Mouse (Mus musculus) megakaryocyte-erythroid progenitor cell, adult 5-6 weeks (primary cell): ENCODE results near the gene Gm13288. TPM values are rescaled to one million over a fixed set of nuclear protein-coding genes. Genes with fewer than 3 reads are reported as not detected.
"Not testable (repeated sequence)": the region's sequence is repeated elsewhere in the genome, so short reads cannot be mapped to it uniquely, and the experiment has no call there.

ENCODE experiments used
- ATAC-seq: replicated peaks from 2 replicates; pipeline ENCODE4 v1.8.0; 2016; ENCODE audit warnings: mild to moderate bottlenecking, inconsistent platforms; ENCODE audit not compliant: severe bottlenecking, poor library complexity, low FRiP score, low TSS enrichment
- total RNA-seq, 2 experiments: library from RNA; stranded (forward) in 1 of 2; stranded (reverse) in 1 of 2; fragments of 200-1000, 215-1000 nt in 1 of 2; fragments of >200 nt in 1 of 2; fragmentation: Nextera tagmentation in 1 of 2; gene quantifications; 2 replicates each; pipeline ENCODE4 v1.2.3; 2014 to 2017

Gm13288 gene
- total RNA-seq (2014; fragmentation: Nextera tagmentation) (not detected in 2 replicates), total RNA-seq (2017) (1.2 TPM in 1 of 2 replicates, not detected in the other)

DNA sequence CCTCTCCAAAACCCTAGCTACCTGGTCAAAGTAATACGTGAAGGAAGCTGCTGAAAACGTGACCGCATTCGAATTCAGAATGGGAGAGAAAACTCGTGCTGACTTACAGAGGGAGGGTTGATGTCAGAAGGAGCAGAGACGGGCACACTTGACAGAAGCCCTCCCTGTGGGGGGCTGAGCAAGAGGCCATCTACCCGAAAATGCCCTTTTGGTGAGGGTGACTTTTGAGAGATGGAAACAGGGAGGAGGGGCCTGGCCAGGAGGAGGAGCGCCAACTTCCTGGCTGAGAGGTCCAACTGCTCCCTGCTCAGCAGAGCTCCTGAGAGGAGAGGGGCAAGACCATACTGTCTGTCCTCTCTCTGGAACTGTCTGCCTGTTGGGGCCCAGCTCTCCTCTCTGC lies at the start of gene Gm13288:
Gm13288 (plus strand) TSS at position 301 of the 400 bp plus-strand sequence.
- ATAC-seq = not testable (repeated sequence)

DNA sequence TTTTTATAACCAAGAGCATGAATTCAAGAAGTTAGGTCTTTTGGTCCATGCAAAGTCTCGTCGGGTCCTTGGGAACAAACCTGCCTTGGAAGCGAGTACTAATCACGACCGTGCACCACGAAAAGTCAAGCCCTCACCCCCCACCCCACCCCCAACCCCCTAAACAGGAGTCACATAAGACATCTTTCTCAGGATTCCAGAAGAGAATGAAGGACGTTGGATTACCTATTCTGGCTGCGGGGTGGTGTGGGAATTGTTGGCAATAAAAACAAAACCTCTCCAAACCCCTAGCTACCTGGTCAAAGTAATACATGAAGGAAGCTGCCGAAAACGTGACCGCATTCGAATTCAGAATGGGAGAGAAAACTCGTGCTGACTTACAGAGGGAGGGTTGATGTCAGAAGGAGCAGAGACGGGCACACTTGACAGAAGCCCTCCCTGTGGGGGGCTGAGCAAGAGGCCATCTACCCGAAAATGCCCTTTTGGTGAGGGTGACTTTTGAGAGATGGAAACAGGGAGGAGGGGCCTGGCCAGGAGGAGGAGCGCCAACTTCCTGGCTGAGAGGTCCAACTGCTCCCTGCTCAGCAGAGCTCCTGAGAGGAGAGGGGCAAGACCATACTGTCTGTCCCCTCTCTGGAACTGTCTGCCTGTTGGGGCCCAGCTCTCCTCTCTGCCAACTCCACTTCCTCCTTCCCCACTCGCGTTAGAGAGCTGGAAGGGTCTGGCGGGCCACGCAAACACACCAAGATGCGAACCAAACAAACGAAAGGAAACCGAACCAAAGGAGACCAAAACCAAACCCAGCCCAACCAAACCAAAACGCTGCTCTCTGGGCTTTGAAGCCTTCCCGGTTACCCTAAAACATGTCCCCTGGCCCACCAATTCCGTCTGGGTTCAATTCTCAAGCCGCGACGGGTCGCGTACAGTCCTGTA lies 48.5 kb upstream of the Gm13288 start:
- ATAC-seq = not testable (repeated sequence)

DNA sequence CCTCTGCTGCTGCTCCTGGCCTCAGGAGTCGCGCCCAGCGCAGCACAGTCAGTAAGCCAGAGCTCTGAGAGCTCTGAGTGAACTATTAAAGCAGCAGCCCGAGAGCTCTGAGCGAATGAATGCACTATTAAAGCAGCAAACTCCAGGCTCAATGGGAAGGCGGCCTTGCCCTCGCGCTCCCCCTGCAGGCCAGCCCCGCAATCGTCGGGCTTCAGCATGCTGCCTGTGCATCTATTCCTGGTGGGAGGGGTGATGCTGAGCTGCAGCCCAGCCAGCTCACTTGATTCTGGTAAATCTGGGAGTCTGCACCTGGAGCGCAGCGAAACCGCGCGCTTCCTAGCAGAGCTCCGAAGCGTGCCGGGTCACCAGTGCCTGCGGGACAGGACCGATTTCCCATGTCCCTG lies 47.7 kb upstream of the Gm13288 start:
- peak; percentile 100 for ATAC-seq

DNA sequence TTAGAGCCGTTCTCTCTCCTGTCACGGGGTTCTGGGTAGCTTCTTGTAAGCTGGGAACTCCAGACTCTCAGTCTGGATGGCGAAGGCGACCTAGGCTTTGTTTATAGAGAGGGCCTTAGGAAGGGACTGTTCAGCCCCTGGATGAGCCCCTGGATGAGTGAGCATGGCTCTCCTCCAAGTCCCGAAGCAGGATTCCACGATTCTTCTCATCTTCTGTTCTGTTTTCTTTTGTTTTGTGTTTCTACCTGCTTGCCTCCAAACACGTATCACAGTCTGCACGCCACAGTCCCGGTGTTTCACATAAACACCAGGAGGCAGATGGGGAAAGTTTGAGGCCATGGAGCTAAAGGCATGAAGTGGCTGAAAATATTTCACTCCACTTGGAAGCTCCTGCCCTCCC lies 46.6 kb upstream of the Gm13288 start:
- not testable (repeated sequence) for ATAC-seq

DNA sequence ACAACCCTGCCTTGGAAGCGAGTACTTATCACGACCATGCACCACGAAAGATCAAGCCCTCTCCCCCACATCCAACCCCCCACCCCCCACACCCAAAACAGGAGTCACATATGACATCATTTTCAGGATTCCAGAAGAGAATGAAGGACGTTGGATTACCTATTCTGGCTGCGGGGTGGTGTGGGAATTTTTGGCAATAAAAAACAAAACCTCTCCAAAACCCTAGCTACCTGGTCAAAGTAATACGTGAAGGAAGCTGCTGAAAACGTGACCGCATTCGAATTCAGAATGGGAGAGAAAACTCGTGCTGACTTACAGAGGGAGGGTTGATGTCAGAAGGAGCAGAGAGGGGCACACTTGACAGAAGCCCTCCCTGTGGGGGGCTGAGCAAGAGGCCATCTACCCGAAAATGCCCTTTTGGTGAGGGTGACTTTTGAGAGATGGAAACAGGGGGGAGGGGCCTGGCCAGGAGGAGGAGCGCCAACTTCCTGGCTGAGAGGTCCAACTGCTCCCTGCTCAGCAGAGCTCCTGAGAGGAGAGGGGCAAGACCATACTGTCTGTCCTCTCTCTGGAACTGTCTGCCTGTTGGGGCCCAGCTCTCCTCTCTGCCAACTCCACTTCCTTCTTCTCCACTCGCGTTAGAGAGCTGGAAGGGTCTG lies 45.6 kb upstream of the Gm13288 start, which contains the start of gene Gm13283:
Gm13283 (plus strand) TSS at position 510 of the 659 bp plus-strand sequence.
- not testable (repeated sequence) for ATAC-seq

DNA sequence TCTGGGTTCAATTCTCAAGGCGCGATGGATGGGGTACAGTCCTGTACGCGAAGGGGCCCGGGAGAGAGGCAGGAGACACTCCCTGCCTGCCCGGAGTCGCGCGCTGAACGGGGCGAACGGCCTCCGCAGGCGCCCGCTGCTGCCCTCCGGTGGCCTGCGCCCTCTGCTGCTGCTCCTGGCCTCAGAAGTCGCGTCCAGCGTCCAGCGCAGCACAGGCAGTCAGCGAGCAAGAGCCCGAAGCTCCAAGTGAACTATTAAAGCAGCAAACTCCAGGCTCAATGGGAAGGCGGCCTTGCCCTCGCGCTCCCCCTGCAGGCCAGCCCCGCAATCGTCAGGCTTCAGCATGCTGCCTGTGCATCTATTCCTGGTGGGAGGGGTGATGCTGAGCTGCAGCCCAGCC lies 44.9 kb upstream of the Gm13288 start:
- ATAC-seq = not testable (repeated sequence)

DNA sequence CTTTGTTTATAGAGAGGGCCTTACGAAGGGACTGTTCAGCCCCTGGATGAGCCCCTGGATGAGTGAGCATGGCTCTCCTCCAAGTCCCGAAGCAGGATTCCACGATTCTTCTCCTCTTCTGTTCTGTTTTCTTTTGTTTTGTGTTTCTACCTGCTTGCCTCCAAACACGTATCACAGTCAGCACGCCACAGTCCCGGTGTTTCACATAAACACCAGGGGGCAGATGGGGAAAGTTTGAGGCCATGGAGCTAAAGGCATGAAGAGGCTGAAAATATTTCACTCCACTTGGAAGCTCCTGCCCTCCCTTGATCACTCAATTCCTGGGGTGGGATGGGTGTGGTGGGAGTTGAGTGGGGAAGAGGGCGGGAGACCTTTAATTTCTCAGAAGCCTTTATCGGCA lies 43.6 kb upstream of the Gm13288 start:
- ATAC-seq = not testable (repeated sequence)

DNA sequence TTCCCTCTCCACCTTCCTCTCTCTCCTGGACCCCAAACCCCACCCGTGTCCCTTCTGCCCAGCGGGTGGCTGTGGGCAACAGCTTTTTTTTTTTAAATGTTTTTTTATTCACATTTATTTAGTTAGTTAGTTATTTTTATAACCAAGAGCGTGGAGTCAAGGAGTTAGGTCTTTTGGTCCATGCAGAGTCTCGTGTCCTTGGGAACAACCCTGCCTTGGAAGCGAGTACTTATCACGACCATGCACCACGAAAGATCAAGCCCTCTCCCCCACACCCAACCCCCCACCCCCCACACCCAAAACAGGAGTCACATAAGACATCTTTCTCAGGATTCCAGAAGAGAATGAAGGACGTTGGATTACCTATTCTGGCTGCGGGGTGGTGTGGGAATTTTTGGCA lies 43.0 kb upstream of the Gm13288 start:
- ATAC-seq = not testable (repeated sequence)

DNA sequence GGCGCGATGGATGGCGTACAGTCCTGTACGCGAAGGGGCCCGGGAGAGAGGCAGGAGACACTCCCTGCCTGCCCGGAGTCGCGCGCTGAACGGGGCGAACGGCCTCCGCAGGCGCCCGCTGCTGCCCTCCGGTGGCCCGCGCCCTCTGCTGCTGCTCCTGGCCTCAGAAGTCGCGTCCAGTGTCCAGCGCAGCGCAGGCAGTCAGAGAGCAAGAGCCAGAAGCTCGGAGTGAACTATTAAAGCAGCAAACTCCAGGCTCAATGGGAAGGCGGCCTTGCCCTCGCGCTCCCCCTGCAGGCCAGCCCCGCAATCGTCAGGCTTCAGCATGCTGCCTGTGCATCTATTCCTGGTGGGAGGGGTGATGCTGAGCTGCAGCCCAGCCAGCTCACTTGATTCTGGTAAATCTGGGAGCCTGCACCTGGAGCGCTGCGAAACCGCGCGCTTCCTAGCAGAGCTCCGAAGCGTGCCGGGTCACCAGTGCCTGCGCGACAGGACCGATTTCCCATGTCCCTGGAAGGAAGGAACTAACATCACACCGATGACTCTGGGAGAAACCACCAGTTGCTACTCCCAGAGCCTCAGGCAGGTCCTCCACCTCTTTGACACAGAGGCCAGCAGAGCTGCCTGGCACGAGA lies 41.8 kb upstream of the Gm13288 start:
- ATAC-seq = peak; percentile 83

DNA sequence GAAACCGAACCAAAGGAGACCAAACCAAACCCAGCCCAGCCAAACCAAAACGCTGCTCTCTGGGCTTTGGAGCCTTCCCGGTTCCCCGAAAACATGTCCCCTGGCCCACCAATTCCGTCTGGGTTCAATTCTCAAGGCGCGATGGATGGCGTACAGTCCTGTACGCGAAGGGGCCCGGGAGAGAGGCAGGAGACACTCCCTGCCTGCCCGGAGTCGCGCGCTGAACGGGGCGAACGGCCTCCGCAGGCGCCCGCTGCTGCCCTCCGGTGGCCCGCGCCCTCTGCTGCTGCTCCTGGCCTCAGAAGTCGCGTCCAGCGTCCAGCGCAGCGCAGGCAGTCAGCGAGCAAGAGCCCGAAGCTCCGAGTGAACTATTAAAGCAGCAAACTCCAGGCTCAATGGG lies 31.8 kb upstream of the Gm13288 start, which contains the start of gene Gm13290:
Gm13290 (plus strand) TSS at position 301 of the 400 bp plus-strand sequence.
- ATAC-seq = not testable (repeated sequence)

DNA sequence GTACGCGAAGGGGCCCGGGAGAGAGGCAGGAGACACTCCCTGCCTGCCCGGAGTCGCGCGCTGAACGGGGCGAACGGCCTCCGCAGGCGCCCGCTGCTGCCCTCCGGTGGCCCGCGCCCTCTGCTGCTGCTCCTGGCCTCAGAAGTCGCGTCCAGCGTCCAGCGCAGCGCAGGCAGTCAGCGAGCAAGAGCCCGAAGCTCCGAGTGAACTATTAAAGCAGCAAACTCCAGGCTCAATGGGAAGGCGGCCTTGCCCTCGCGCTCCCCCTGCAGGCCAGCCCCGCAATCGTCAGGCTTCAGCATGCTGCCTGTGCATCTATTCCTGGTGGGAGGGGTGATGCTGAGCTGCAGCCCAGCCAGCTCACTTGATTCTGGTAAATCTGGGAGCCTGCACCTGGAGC lies 28.7 kb upstream of the Gm13288 start, which contains the start of gene Gm13289:
Gm13289 (plus strand) TSS at position 301 of the 400 bp plus-strand sequence.
- ATAC-seq = not testable (repeated sequence)

DNA sequence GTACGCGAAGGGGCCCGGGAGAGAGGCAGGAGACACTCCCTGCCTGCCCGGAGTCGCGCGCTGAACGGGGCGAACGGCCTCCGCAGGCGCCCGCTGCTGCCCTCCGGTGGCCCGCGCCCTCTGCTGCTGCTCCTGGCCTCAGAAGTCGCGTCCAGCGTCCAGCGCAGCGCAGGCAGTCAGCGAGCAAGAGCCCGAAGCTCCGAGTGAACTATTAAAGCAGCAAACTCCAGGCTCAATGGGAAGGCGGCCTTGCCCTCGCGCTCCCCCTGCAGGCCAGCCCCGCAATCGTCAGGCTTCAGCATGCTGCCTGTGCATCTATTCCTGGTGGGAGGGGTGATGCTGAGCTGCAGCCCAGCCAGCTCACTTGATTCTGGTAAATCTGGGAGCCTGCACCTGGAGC lies 25.8 kb upstream of the Gm13288 start, which contains the start of gene Gm13272:
Gm13272 (plus strand) TSS at position 301 of the 400 bp plus-strand sequence.
- ATAC-seq = not testable (repeated sequence)

DNA sequence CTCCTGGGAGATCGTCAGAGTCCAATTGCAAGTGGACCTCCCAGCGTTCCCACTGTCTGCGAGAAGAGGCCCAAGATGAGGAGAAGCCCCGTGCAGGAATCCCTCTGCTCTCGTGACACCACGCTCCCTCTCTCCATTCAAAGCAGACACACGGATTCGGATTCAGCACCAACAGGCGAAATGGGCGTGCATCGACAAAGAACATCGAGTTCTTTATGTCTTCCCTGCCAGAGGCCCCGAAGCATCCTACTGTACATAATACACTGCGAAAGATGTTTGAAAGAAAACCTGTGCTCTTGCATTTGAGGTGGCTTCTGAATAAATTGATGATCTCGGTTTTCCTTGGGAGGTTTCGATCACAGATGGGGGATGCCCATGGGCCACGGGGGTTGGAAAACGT lies 25.0 kb upstream of the Gm13288 start:
- not testable (repeated sequence) for ATAC-seq

DNA sequence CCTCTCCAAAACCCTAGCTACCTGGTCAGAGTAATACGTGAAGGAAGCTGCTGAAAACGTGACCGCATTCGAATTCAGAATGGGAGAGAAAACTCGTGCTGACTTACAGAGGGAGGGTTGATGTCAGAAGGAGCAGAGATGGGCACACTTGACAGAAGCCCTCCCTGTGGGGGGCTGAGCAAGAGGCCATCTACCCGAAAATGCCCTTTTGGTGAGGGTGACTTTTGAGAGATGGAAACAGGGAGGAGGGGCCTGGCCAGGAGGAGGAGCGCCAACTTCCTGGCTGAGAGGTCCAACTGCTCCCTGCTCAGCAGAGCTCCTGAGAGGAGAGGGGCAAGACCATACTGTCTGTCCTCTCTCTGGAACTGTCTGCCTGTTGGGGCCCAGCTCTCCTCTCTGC lies 23.5 kb upstream of the Gm13288 start, which contains the start of gene Ifnz:
Ifnz (plus strand) TSS at position 301 of the 400 bp plus-strand sequence.
- not testable (repeated sequence) for ATAC-seq

DNA sequence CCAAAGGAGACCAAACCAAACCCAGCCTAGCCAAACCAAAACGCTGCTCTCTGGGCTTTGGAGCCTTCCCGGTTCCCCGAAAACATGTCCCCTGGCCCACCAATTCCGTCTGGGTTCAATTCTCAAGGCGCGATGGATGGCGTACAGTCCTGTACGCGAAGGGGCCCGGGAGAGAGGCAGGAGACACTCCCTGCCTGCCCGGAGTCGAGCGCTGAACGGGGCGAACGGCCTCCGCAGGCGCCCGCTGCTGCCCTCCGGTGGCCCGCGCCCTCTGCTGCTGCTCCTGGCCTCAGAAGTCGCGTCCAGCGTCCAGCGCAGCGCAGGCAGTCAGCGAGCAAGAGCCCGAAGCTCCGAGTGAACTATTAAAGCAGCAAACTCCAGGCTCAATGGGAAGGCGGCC lies 23.0 kb upstream of the Gm13288 start:
- not testable (repeated sequence) for ATAC-seq

DNA sequence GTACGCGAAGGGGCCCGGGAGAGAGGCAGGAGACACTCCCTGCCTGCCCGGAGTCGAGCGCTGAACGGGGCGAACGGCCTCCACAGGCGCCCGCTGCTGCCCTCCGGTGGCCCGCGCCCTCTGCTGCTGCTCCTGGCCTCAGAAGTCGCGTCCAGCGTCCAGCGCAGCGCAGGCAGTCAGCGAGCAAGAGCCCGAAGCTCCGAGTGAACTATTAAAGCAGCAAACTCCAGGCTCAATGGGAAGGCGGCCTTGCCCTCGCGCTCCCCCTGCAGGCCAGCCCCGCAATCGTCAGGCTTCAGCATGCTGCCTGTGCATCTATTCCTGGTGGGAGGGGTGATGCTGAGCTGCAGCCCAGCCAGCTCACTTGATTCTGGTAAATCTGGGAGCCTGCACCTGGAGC lies 19.9 kb upstream of the Gm13288 start, which contains the start of gene Gm13276:
Gm13276 (plus strand) TSS at position 301 of the 400 bp plus-strand sequence.
- not testable (repeated sequence) for ATAC-seq

DNA sequence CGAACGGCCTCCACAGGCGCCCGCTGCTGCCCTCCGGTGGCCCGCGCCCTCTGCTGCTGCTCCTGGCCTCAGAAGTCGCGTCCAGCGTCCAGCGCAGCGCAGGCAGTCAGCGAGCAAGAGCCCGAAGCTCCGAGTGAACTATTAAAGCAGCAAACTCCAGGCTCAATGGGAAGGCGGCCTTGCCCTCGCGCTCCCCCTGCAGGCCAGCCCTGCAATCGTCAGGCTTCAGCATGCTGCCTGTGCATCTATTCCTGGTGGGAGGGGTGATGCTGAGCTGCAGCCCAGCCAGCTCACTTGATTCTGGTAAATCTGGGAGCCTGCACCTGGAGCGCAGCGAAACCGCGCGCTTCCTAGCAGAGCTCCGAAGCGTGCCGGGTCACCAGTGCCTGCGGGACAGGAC lies 16.9 kb upstream of the Gm13288 start, which contains the start of gene Gm13277:
Gm13277 (plus strand) TSS at position 231 of the 400 bp plus-strand sequence.
- not testable (repeated sequence) for ATAC-seq

DNA sequence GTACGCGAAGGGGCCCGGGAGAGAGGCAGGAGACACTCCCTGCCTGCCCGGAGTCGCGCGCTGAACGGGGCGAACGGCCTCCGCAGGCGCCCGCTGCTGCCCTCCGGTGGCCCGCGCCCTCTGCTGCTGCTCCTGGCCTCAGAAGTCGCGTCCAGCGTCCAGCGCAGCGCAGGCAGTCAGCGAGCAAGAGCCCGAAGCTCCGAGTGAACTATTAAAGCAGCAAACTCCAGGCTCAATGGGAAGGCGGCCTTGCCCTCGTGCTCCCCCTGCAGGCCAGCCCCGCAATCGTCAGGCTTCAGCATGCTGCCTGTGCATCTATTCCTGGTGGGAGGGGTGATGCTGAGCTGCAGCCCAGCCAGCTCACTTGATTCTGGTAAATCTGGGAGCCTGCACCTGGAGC lies 14.1 kb upstream of the Gm13288 start, which contains the start of gene Gm13278:
Gm13278 (plus strand) TSS at position 301 of the 400 bp plus-strand sequence.
- ATAC-seq = not testable (repeated sequence)
